ENCODE assay signal across 8 mouse cellular contexts in the genomic region with DNA sequence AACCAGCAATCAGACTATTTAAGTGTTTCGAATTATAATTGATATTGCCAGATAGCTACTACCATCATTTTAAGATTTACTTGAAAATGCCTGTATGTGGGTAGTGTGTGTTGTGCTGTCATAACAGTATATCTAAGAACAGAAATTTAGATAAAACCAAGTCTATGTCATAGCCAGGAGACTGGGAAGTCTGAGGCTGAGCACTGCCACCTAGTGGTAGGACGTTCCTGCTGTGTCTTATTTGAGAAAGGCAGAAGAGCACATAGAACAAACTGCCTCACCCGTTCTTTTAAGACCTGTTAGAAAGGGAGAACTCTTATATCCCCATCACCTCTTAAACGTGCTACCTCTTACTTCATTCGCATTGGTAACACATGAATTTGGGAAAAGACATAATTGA.
DNase-seq lines count a peak whose midpoint lies in the region; ATAC-seq and TF ChIP-seq lines count a peak whose summit lies in the region.

No protein-coding gene starts in this region.

- no peak overlapping the region for H3K27ac ChIP-seq in ES-E14 (ENCODE audit: insufficient read depth, low read depth, low read length, poor library complexity, severe bottlenecking)
- no peak overlapping the region for H3K27ac ChIP-seq in forebrain, embryonic 12.5 days
- no peak overlapping the region for H3K27ac ChIP-seq in hindbrain, embryonic 10.5 days
- no peak overlapping the region for H3K27ac ChIP-seq in lung, embryonic 15.5 days

- H3K4me2 ChIP-seq in forebrain, embryonic 12.5 days, result no peak overlapping the region
- H3K4me2 ChIP-seq in lung, embryonic 15.5 days, result no peak overlapping the region

- no peaks in the 10 kb centered on the region for H3K9me3 ChIP-seq in ES-E14 (ENCODE audit: control insufficient read depth, insufficient read depth, low read depth, low read length)
- H3K9me3 ChIP-seq in forebrain, embryonic 12.5 days, result no peaks in the 10 kb centered on the region
- H3K9me3 ChIP-seq in hindbrain, embryonic 10.5 days, result no peaks in the 10 kb centered on the region
- H3K9me3 ChIP-seq in lung, embryonic 15.5 days, result no peaks in the 10 kb centered on the region

- no peak overlapping the region for H3K9ac ChIP-seq in ES-E14 (ENCODE audit: insufficient read depth, low read depth, low read length, poor library complexity, severe bottlenecking)
- H3K9ac ChIP-seq in forebrain, embryonic 12.5 days, result no peak overlapping the region
- H3K9ac ChIP-seq in lung, embryonic 15.5 days, result no peak overlapping the region

- in situ Hi-C loops in ES-E14 (cut with MboI; ENCODE audit: low sequenced_read_pairs in 2 of 2, unreplicated experiment in 2 of 2), result no loop called here

- peak; percentile 82 for ATAC-seq in forebrain, embryonic 12.5 days (ENCODE audit: low FRiP score)
- peak; percentile 64; the same call in 1 of the 2 replicates for ATAC-seq in lung, embryonic 15.5 days (ENCODE audit: borderline replicate concordance, extremely low read depth, low FRiP score, low TSS enrichment)

- peak; percentile 63 for DNase-seq in ES-E14 (ENCODE audit: low read depth, low spot score)
- DNase-seq in c-Kit-positive CD71-positive TER-119-negative erythroid progenitor cells, embryonic 14.5 days (ENCODE audit: low read depth), result peak; percentile 87
- peak; percentile 76 for DNase-seq in hindbrain, embryonic 10.5 days (ENCODE audit: low spot score)
- DNase-seq in layer of hippocampus, adult 8-10 months (ENCODE audit: low spot score in 2 of 2), result peak; percentile 31 to 85
- DNase-seq in ovary, postnatal 14 days (ENCODE audit: low spot score), result peak; percentile 73
- DNase-seq in thymus, postnatal 14 days, result peak; percentile 91

- no peaks in the 10 kb centered on the region for H3K4me1 ChIP-seq in ES-E14 (ENCODE audit: control insufficient read depth in 2 of 2, insufficient read depth in 2 of 2, low read length in 2 of 2, poor library complexity in 1 of 2)
- H3K4me1 ChIP-seq in forebrain, embryonic 12.5 days, result no peaks in the 10 kb centered on the region
- no peaks in the 10 kb centered on the region for H3K4me1 ChIP-seq in hindbrain, embryonic 10.5 days (replicated peaks)
- no peaks in the 10 kb centered on the region for H3K4me1 ChIP-seq in lung, embryonic 15.5 days

- H3K27me3 ChIP-seq in forebrain, embryonic 12.5 days, result no peaks in the 10 kb centered on the region
- H3K27me3 ChIP-seq in hindbrain, embryonic 10.5 days (ENCODE audit: insufficient read depth, poor library complexity, severe bottlenecking), result no peaks in the 10 kb centered on the region
- H3K27me3 ChIP-seq in lung, embryonic 15.5 days, result no peaks in the 10 kb centered on the region

- H3K4me3 ChIP-seq in ES-E14 (ENCODE audit: insufficient read depth in 1 of 2, low read depth in 1 of 2, low read length in 2 of 2, poor library complexity in 1 of 2, severe bottlenecking in 1 of 2), result no peak overlapping the region
- H3K4me3 ChIP-seq in forebrain, embryonic 12.5 days (replicated peaks), result no peak overlapping the region
- no peak overlapping the region for H3K4me3 ChIP-seq in hindbrain, embryonic 10.5 days
- no peak overlapping the region for H3K4me3 ChIP-seq in lung, embryonic 15.5 days

- H3K36me3 ChIP-seq in ES-E14 (ENCODE audit: control insufficient read depth, insufficient read depth, low read length, poor library complexity, severe bottlenecking), result no peaks in the 10 kb centered on the region
- no peaks in the 10 kb centered on the region for H3K36me3 ChIP-seq in forebrain, embryonic 12.5 days (replicated peaks)
- no peaks in the 10 kb centered on the region for H3K36me3 ChIP-seq in hindbrain, embryonic 10.5 days
- H3K36me3 ChIP-seq in lung, embryonic 15.5 days, result no peaks in the 10 kb centered on the region

- WGBS in forebrain, embryonic 12.5 days, result 16% methylated on average over 5 of the region's 5 CpGs
- 22% methylated on average over 5 of the region's 5 CpGs for WGBS in hindbrain, embryonic 10.5 days
- 13% methylated on average over 5 of the region's 5 CpGs for WGBS in lung, embryonic 15.5 days

TF ChIP-seq in ES-E14, 5 proteins besides CTCF, POLR2A, EP300 and RAD21:
- TF ChIP-seq ZNF384 (IDR thresholded peaks at IDR 0.05; ENCODE audit: low read depth, low read length), result no peak
- TF ChIP-seq CHD2 (IDR thresholded peaks at IDR 0.05; ENCODE audit: low read depth, low read length), result no peak
- TF ChIP-seq HCFC1 (IDR thresholded peaks at IDR 0.05; ENCODE audit: borderline replicate concordance, insufficient read depth, low read length), result no peak
- peak; percentile 52; the same call in 1 of the 2 replicates for TF ChIP-seq ZC3H11A (IDR thresholded peaks at IDR 0.05; ENCODE audit: borderline replicate concordance, low read depth, low read length)
- no peak for TF ChIP-seq MAFK (IDR thresholded peaks at IDR 0.05; ENCODE audit: insufficient read depth, low read depth, low read length)
TF ChIP-seq in ES-E14: peak in this region for 1.
